Mouse (Mus musculus): Measurements from ENCODE around the gene E430018J23Rik.

DNA sequence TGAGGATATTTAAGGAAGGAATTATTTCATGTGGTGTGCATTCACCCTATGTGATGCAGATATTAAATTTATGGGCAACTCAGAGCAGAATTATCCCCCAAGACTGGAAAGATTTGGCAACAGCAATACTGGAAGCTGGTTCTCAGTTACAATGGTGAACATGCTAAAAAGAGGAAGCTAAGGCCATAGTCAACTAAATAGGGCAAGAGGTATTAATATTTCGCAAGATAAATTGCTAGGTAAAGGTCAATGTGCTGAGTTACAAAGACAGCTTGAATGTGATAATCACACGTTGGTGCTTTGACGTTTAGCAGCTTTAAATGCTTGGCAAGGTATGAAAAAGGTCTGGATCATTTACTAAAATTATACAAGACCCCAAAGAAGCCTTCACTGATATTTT, 37.6 kb downstream of the E430018J23Rik start:
- TF ChIP-seq GATA1 (IDR thresholded peaks at IDR 0.05; ENCODE audit: borderline replicate concordance, low read length) (no peak), FLI1 (IDR thresholded peaks at IDR 0.05; ENCODE audit: low read length) (no peak)

Measured in megakaryocyte, embryonic 14.5 days (primary cell).